Mouse (Mus musculus): ENCODE data around the gene Cacna1g.

- TF ChIP-seq CTCF (IDR thresholded peaks at IDR 0.05; ENCODE audit: low read depth, low read length) (peak; percentile 55), GATA1 (IDR thresholded peaks at IDR 0.05; ENCODE audit: borderline replicate concordance, low read length) (no peak), TAL1 (conservative IDR thresholded peaks at IDR 0.05; ENCODE audit: low read depth, low read length) (no peak)
Measured at GRCm38 (mm10) chr11:94486001-94486400, 12.0 kb upstream of the Cacna1g start, which contains the start of gene Spata20.
